Mouse (Mus musculus) small intestine, adult 2 months (tissue): Measurements from ENCODE around the gene Pex11b. TPM values are rescaled to one million over a fixed set of nuclear protein-coding genes. Genes with fewer than 3 reads are reported as not detected.

Experiments
- H3K27ac ChIP-seq: fragments of 200-500 bp; 2 replicates; pipeline ENCODE4 v1.5.1; 2012; ENCODE audit warnings: low read depth, low read length, control low read depth, inconsistent platforms; ENCODE audit not compliant: insufficient read depth
- H3K27me3 ChIP-seq: fragments of 200-500 bp; 2 replicates; pipeline ENCODE4 v1.6.1; 2012; ENCODE audit warnings: mild to moderate bottlenecking, moderate library complexity, low read length, inconsistent platforms; ENCODE audit not compliant: control insufficient read depth, insufficient read depth
- H3K36me3 ChIP-seq: fragments of 200-500 bp; 2 replicates; pipeline ENCODE4 v1.6.1; 2012; ENCODE audit warnings: mild to moderate bottlenecking, low read length, control low read depth, inconsistent platforms; ENCODE audit not compliant: control insufficient read depth, insufficient read depth
- H3K4me1 ChIP-seq: fragments of 200-500 bp; 2 replicates; pipeline ENCODE4 v1.6.1; 2012; ENCODE audit warnings: low read length, inconsistent platforms, mixed read lengths; ENCODE audit not compliant: control insufficient read depth, insufficient read depth, insufficient read length
- H3K4me3 ChIP-seq: fragments of 200-500 bp; 2 replicates; pipeline ENCODE4 v1.5.1; 2012; ENCODE audit warnings: low read depth, mild to moderate bottlenecking, control low read depth, inconsistent platforms, low read length, moderate library complexity
- CTCF ChIP-seq: fragments of 200-500 bp; IDR thresholded peaks from 2 replicates; pipeline ENCODE4 v1.5.1; 2012; ENCODE audit warnings: low read depth, mild to moderate bottlenecking, control low read depth, inconsistent platforms, low read length, moderate library complexity, mixed read lengths; ENCODE audit not compliant: insufficient replicate concordance, insufficient read length; ENCODE audit errors: extremely low read depth
- POLR2A ChIP-seq: fragments of 200-500 bp; IDR thresholded peaks from 2 replicates; pipeline ENCODE4 v1.6.1; 2012; ENCODE audit warnings: low read depth, mild to moderate bottlenecking, control low read depth, inconsistent platforms, low read length, moderate library complexity
- WGBS: fragments of 180-500 bp; shearing (Covaris S2); methylation state at CpG from one replicate; pipeline ENCODE4 v1.1.7; 2018; 5-methylcytosine and 5-hydroxymethylcytosine counted together
- polyA plus RNA-seq: library from polyadenylated mRNA; depleted of rRNA; stranded (reverse); fragments of >200 nt; gene quantifications from 2 replicates; pipeline ENCODE4 v1.2.3, GENCODE M21; 2012; rRNA removed

Gene Pex11b
- polyA plus RNA-seq, 1 experiment = 21.1 TPM

DNA sequence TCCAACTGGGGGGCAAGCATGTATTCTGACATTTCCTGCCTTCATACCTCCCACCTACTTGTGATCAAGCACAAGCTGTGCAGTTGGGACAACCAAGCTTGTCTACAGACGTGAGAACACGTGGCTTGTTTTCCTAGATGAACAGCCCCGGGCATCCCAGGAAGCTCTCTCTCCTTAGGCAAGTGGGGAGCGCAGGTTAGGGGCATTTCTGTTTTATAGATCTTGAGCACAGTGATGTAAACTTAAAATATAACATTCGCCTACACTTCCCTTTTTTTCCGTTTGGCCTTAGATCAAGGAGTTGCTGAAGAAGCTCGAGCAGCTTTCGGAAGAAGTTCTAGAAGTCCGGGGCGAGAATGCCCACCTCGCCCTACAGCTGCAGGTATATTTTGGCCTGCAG, 53.7 kb downstream of the Pex11b start:
- H3K4me3 ChIP-seq = no peak overlapping the region

DNA sequence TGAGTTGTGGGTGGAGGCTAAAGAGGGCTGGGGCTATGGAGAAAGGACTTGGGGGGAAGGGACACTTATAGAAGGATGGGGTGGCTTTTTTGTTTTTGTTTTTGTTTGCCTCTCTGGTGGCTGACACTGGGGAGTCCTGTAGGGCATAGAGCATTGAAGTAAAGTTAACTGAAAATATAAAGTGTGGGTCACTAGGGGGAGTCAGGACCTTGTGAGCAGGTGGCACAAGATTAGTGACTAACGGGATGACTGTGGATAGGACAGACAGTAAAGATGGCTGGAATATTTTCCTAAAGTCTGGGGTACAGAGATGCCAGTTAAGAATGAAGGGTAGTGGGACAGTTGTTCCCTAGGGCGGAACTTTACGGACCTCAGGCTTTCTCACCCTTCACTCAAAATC, 55.1 kb downstream of the Pex11b start:
- Histone ChIP-seq H3K36me3 (no peaks in the 10 kb centered on the region), H3K27me3 (peaks cover 9% of the 10 kb centered on the region), H3K27ac (no peak overlapping the region), H3K4me3 (no peak overlapping the region), H3K4me1 (0 out of 2 replicates have a peak, but pooled peaks cover 2% of the 10 kb centered on the region)
- WGBS = 41% methylated on average over 3 of the region's 3 CpGs
- TF ChIP-seq POLR2A = no peak
- TF ChIP-seq CTCF = no peak

More for the DNA sequence above, 53.7 kb downstream of the Pex11b start:
- 74% methylated on average over 11 of the region's 11 CpGs for WGBS
- TF ChIP-seq CTCF (no peak), POLR2A (no peak)
- Histone ChIP-seq H3K36me3 (no peaks in the 10 kb centered on the region), H3K27me3 (peaks cover 16% of the 10 kb centered on the region), H3K27ac (no peak overlapping the region), H3K4me1 (peaks cover 4% of the 10 kb centered on the region; the same call in 1 of the 2 replicates)

GRCm38 (mm10) chr3:96692506-96692905, 57.3 kb downstream of the Pex11b start:
- Histone ChIP-seq H3K27ac (no peak overlapping the region), H3K4me1 (0 out of 2 replicates have a peak, but pooled peaks cover 2% of the 10 kb centered on the region), H3K27me3 (peaks cover 5% of the 10 kb centered on the region; the same call in 1 of the 2 replicates), H3K36me3 (no peaks in the 10 kb centered on the region), H3K4me3 (no peak overlapping the region)
- TF ChIP-seq CTCF (peak; percentile 24; the same call in 1 of the 2 replicates), POLR2A (no peak)
- WGBS = 40% methylated on average over 3 of the region's 3 CpGs

DNA sequence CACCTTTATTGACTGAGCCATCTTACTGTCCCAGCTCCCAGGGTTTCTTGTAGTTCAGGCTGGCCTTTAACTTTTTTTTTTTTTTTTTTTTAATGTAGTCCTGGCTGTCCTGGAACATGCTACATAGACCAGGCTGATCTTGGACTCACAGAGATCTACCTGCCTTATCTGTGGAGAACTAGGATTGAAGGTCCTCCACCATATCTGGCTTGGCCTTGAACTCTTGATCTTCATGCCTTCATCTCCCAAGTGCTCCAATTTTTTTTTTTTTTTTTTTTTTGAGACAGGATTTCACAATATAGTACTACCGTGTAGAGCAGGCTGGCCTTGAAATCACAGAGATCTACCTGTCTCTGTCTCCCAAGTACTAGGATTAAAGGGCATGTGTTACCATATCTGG, 58.4 kb downstream of the Pex11b start:
- H3K4me1 ChIP-seq = 0 out of 2 replicates have a peak, but pooled peaks cover 2% of the 10 kb centered on the region
- H3K27me3 ChIP-seq = peaks cover 5% of the 10 kb centered on the region; the same call in 1 of the 2 replicates
- H3K36me3 ChIP-seq = no peaks in the 10 kb centered on the region
- H3K4me3 ChIP-seq = no peak overlapping the region
- 38% methylated on average over 1 of the region's 1 CpGs for WGBS
- TF ChIP-seq CTCF = no peak
- no peak for TF ChIP-seq POLR2A
- H3K27ac ChIP-seq = no peak overlapping the region

Other genes with a start within 250 kb of the Pex11b start
- not detected in 2 replicates for gene BC107364, start 183.1 kb upstream of the Pex11b start, polyA plus RNA-seq
- 0.06 TPM in 1 of 2 replicates, not detected in the other for gene Hfe2, start 110.2 kb upstream of the Pex11b start, polyA plus RNA-seq
- gene Txnip, start 77.4 kb upstream of the Pex11b start, polyA plus RNA-seq = 167 and 384 TPM in 2 replicates
- gene Gm16253, start 58.4 kb upstream of the Pex11b start, polyA plus RNA-seq = not detected in 2 replicates
- 3.4 and 7.9 TPM in 2 replicates for gene Polr3gl, start 41.2 kb upstream of the Pex11b start, polyA plus RNA-seq
- 0.44 and 0.63 TPM in 2 replicates for gene Ankrd34a, start 38.7 kb upstream of the Pex11b start, polyA plus RNA-seq
- gene Lix1l, start 34.2 kb upstream of the Pex11b start, polyA plus RNA-seq = 2.9 and 7.6 TPM in 2 replicates
- gene Rbm8a, start 5.4 kb upstream of the Pex11b start, polyA plus RNA-seq = 1.4 and 5.8 TPM in 2 replicates
- gene Gm42957, start 98 bp downstream of the Pex11b start, polyA plus RNA-seq = 0.05 TPM in 1 of 2 replicates, not detected in the other
- 0.49 and 0.53 TPM in 2 replicates for gene Itga10, start 10.2 kb downstream of the Pex11b start, polyA plus RNA-seq
- 0.74 and 1.8 TPM in 2 replicates for gene Ankrd35, start 34.8 kb downstream of the Pex11b start, polyA plus RNA-seq
- 10.1 and 17.9 TPM in 2 replicates for gene Pias3, start 61.0 kb downstream of the Pex11b start, polyA plus RNA-seq
- 0.70 and 1.2 TPM in 2 replicates for gene Nudt17, start 73.2 kb downstream of the Pex11b start, polyA plus RNA-seq
- gene Polr3c, start 92.3 kb downstream of the Pex11b start, polyA plus RNA-seq = 20.0 and 47.6 TPM in 2 replicates
- 7.5 and 17.7 TPM in 2 replicates for gene Rnf115, start 92.3 kb downstream of the Pex11b start, polyA plus RNA-seq
- gene Pdzk1, start 193.9 kb downstream of the Pex11b start, polyA plus RNA-seq = 11.4 and 58.3 TPM in 2 replicates
- gene Cd160, start 194.0 kb downstream of the Pex11b start, polyA plus RNA-seq = 2.4 and 3.4 TPM in 2 replicates